Mouse (Mus musculus) G1E (cell line): Measurements from ENCODE around the gene Fut1.

Experiments
- CTCF ChIP-seq: IDR thresholded peaks from 2 replicates; pipeline ENCODE4 v1.5.1; 2012; ENCODE audit warnings: low read depth, low read length, inconsistent platforms, mixed read lengths
- GATA1 ChIP-seq: IDR thresholded peaks from 2 replicates; pipeline ENCODE4 v1.6.1; 2012; ENCODE audit warnings: borderline replicate concordance, low read length, inconsistent platforms, mixed read lengths

GRCm38 (mm10) chr7:45644183-45644582 lies 27.1 kb downstream of the Fut1 start:
- TF ChIP-seq CTCF (no peak), GATA1 (no peak)
